Mouse (Mus musculus) embryonic facial prominence, embryonic 15.5 days (tissue): ENCODE data around the gene B4galt7. TPM values are rescaled to one million over a fixed set of nuclear protein-coding genes. Genes with fewer than 3 reads are reported as not detected.
A peak's percentile ranks its signal among the peaks of the same experiment; 100 is the strongest.
"Not testable (repeated sequence)": the region's sequence is repeated elsewhere in the genome, so short reads cannot be mapped to it uniquely, and the experiment has no call there.

Experiments used
- ATAC-seq: fragments of 200-750 bp; cut with Nextera tagmentation; 2 replicates; pipeline ENCODE4 v1.8.0; 2017; ENCODE audit warnings: low read depth, moderate TSS enrichment; ENCODE audit not compliant: insufficient number of reproducible peaks, low FRiP score, low TSS enrichment
- H3K27ac ChIP-seq: fragments of 300-500 bp; sonication (generic); replicated peaks from 2 replicates; pipeline ENCODE4 v1.5.1; 2015; ENCODE audit warnings: mild to moderate bottlenecking, inconsistent platforms
- H3K27me3 ChIP-seq: fragments of 300-500 bp; sonication (generic); 2 replicates; pipeline ENCODE4 v1.6.1; 2015; ENCODE audit warnings: inconsistent platforms
- H3K36me3 ChIP-seq: fragments of 300-500 bp; sonication (generic); 2 replicates; pipeline ENCODE4 v1.6.1; 2015; ENCODE audit warnings: mild to moderate bottlenecking, inconsistent platforms
- H3K4me1 ChIP-seq: fragments of 300-500 bp; sonication (generic); 2 replicates; pipeline ENCODE4 v1.6.1; 2015; ENCODE audit warnings: inconsistent platforms
- H3K4me2 ChIP-seq: fragments of 300-500 bp; sonication (generic); replicated peaks from 2 replicates; pipeline ENCODE4 v1.6.1; 2015; ENCODE audit warnings: mild to moderate bottlenecking, inconsistent platforms
- H3K4me3 ChIP-seq: fragments of 300-500 bp; sonication (generic); replicated peaks from 2 replicates; pipeline ENCODE4 v1.5.1; 2015; ENCODE audit warnings: mild to moderate bottlenecking, inconsistent platforms
- H3K9ac ChIP-seq: fragments of 300-500 bp; sonication (generic); 2 replicates; pipeline ENCODE4 v1.6.1; 2015; ENCODE audit warnings: inconsistent platforms
- H3K9me3 ChIP-seq: fragments of 300-500 bp; sonication (generic); replicated peaks from 2 replicates; pipeline ENCODE4 v1.6.1; 2016; ENCODE audit warnings: inconsistent platforms
- WGBS: fragments of 180-500 bp; shearing (Covaris S2); methylation state at CpG from one replicate; pipeline ENCODE4 v1.1.7; 2015; 5-methylcytosine and 5-hydroxymethylcytosine counted together
- polyA plus RNA-seq: library from polyadenylated mRNA; unstranded; fragments of >200 nt; fragmentation: Nextera tagmentation; extraction: Ambion mirVana; gene quantifications from 2 replicates; pipeline ENCODE4 v1.2.1, GENCODE M21; 2015

The B4galt7 gene
- polyA plus RNA-seq, 1 experiment from 2014 or later = 32.3 TPM

GRCm38 (mm10) chr13:55634639-55635127 is 35.0 kb downstream of the B4galt7 start, which contains the start of gene Ddx46:
TSS of gene Ddx46 (plus strand) at chr13:55635027.
- Histone ChIP-seq H3K4me1 (peaks cover 17% of the 10 kb centered on the region), H3K4me3 (peak within 1 kb of the TSS; percentile 97), H3K36me3 (peaks cover 34% of the 10 kb centered on the region), H3K27me3 (no peaks in the 10 kb centered on the region), H3K9me3 (no peaks in the 10 kb centered on the region), H3K27ac (no peak within 1 kb of the TSS), H3K4me2 (peak within 1 kb of the TSS; percentile 76), H3K9ac (peak within 1 kb of the TSS; percentile 82)
- WGBS = 5% methylated on average over 30 of the region's 30 CpGs
- peak; percentile 88 for ATAC-seq

GRCm38 (mm10) chr13:55635146-55635571 is 35.5 kb downstream of the B4galt7 start:
- Histone ChIP-seq H3K27me3 (no peaks in the 10 kb centered on the region), H3K9ac (peak overlapping the region; percentile 82), H3K9me3 (no peaks in the 10 kb centered on the region), H3K4me3 (peak overlapping the region; percentile 97), H3K4me2 (peak overlapping the region; percentile 76), H3K27ac (no peak overlapping the region), H3K4me1 (peaks cover 17% of the 10 kb centered on the region), H3K36me3 (peaks cover 38% of the 10 kb centered on the region)
- ATAC-seq = peak; percentile 61; the same call in 1 of the 2 replicates
- under 1% methylated on average over 40 of the region's 40 CpGs for WGBS

DNA sequence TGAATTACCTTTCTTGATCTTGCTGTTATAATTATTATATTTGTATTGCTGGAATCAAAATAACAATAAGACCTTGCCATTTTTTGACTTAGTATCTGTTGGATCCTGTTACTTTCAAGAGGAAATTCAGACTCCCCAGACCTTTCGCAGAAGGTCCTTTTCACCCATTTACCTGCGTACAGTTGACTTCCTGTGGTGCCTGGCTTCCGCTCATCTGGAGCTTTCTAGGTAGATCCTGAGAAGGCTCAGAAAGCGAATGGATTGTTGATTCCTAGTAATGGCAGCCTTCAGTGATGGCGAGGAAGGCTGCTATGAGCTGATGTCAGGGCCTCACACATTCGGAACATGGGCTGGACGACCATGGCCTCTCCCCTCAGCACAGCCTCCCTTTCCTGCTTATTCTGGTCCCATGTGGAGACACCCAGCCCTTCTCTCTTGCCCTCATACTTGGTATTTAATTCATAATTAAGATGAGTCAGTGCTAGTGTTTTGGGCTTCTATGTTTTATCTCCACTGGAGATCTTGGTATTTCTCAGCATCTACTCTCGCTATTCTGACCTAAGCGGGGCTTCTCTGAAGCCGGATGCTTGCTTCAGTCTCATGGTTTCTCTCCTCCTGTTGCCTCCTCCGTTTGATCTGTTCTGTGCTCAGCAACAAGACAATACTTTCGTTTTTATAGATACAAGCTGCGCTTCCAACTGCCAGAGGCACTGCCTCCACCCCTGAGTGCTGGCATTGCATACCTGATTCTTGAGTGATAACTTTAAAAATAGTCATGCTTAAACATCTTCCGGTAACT is 36.7 kb downstream of the B4galt7 start:
- WGBS = 88% methylated on average over 14 of the region's 14 CpGs
- Histone ChIP-seq H3K36me3 (peaks cover 39% of the 10 kb centered on the region), H3K9me3 (no peaks in the 10 kb centered on the region), H3K4me2 (peak overlapping the region; percentile 76), H3K27ac (no peak overlapping the region), H3K27me3 (no peaks in the 10 kb centered on the region), H3K4me3 (peak overlapping the region; percentile 97; the same call in 1 of the 2 replicates), H3K9ac (no peak overlapping the region), H3K4me1 (peaks cover 17% of the 10 kb centered on the region)
- ATAC-seq = no peak

DNA sequence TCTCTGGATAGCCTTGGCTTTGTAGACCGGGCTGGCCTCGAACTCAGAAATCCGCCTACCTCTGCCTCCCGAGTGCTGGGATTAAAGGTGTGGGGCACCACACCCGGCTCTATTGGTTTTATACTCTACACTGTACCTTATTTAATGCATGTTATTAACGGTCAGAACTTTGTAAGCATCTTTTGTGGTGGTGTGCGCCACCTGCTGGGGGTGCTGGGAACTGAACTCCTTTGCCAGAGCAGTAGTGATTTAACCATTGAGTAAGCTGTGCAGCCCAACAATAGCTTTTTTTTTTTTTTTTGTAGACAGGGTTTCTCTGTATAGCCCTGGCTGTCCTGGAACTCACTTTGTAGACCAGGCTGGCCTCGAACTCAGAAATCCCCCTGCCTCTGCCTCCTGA is 40.8 kb downstream of the B4galt7 start:
- not testable (repeated sequence) for H3K4me3 ChIP-seq, H3K27me3 ChIP-seq, H3K9ac ChIP-seq, H3K4me2 ChIP-seq, ATAC-seq, H3K27ac ChIP-seq, H3K9me3 ChIP-seq
- H3K36me3 ChIP-seq = peaks cover 40% of the 10 kb centered on the region
- peaks cover 10% of the 10 kb centered on the region for H3K4me1 ChIP-seq
- 43% methylated on average over 8 of the region's 8 CpGs for WGBS

GRCm38 (mm10) chr13:55644525-55644924 is 44.8 kb downstream of the B4galt7 start:
- H3K27ac ChIP-seq = no peak overlapping the region
- H3K4me2 ChIP-seq = no peak overlapping the region
- 91% methylated on average over 2 of the region's 2 CpGs for WGBS
- no peaks in the 10 kb centered on the region for H3K27me3 ChIP-seq
- no peak overlapping the region for H3K9ac ChIP-seq
- no peak overlapping the region for H3K4me3 ChIP-seq
- no peaks in the 10 kb centered on the region for H3K9me3 ChIP-seq
- no peaks in the 10 kb centered on the region for H3K4me1 ChIP-seq
- peaks cover 73% of the 10 kb centered on the region for H3K36me3 ChIP-seq
- no peak for ATAC-seq

DNA sequence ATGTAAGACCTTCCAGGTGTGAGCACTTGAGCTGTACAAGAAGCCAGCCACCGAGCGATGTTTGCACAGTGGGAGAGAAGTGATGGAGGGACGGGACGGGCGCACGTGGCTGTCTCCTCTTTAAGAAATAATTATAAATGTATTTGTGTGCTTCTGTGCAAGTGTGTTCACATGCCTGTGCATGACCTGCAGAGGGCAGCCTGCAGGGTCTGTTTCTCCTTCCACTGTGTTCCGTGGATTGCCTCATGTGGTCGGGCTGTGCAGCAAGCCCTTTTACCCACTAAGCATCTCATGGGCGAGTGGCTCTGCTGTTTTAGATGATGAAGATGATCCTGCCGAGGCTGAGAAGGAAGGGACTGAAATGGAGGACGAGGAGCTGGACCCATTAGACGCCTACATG is 50.4 kb downstream of the B4galt7 start:
- 87% methylated on average over 12 of the region's 12 CpGs for WGBS
- Histone ChIP-seq H3K36me3 (peaks cover 98% of the 10 kb centered on the region), H3K4me1 (no peaks in the 10 kb centered on the region), H3K4me2 (no peak overlapping the region), H3K27me3 (no peaks in the 10 kb centered on the region), H3K9ac (no peak overlapping the region), H3K9me3 (no peaks in the 10 kb centered on the region), H3K27ac (no peak overlapping the region), H3K4me3 (no peak overlapping the region)
- no peak for ATAC-seq

- H3K4me2 ChIP-seq = no peak overlapping the region
- peaks cover 98% of the 10 kb centered on the region for H3K36me3 ChIP-seq
- no peaks in the 10 kb centered on the region for H3K9me3 ChIP-seq
- 90% methylated on average over 6 of the region's 6 CpGs for WGBS
- H3K4me3 ChIP-seq = no peak overlapping the region
- ATAC-seq = no peak
- H3K27ac ChIP-seq = no peak overlapping the region
- no peaks in the 10 kb centered on the region for H3K27me3 ChIP-seq
- H3K9ac ChIP-seq = no peak overlapping the region
- H3K4me1 ChIP-seq = no peaks in the 10 kb centered on the region
Measured at GRCm38 (mm10) chr13:55650980-55651379, 51.3 kb downstream of the B4galt7 start.

Other genes starting within 250 kb of the B4galt7 start
- gene Lman2, start 237.1 kb upstream of the B4galt7 start, polyA plus RNA-seq = 100.0 and 110 TPM in 2 replicates
- 2.1 and 2.5 TPM in 2 replicates for gene Rgs14, start 230.2 kb upstream of the B4galt7 start, polyA plus RNA-seq
- 0.11 TPM in 1 of 2 replicates, not detected in the other for gene Slc34a1, start 201.7 kb upstream of the B4galt7 start, polyA plus RNA-seq
- gene Pfn3, start 184.7 kb upstream of the B4galt7 start, polyA plus RNA-seq = not detected in 2 replicates
- gene F12, start 173.1 kb upstream of the B4galt7 start, polyA plus RNA-seq = 0.16 TPM in 1 of 2 replicates, not detected in the other
- 43.8 and 45.1 TPM in 2 replicates for gene Grk6, start 154.8 kb upstream of the B4galt7 start, polyA plus RNA-seq
- 1.5 TPM in 2 replicates for gene Prr7, start 135.6 kb upstream of the B4galt7 start, polyA plus RNA-seq
- gene Dbn1, start 111.8 kb upstream of the B4galt7 start, polyA plus RNA-seq = 190 and 193 TPM in 2 replicates
- 165 and 180 TPM in 2 replicates for gene Pdlim7, start 86.2 kb upstream of the B4galt7 start, polyA plus RNA-seq
- 5.5 and 6.3 TPM in 2 replicates for gene Dok3, start 70.6 kb upstream of the B4galt7 start, polyA plus RNA-seq
- 61.4 and 66.2 TPM in 2 replicates for gene Ddx41, start 63.2 kb upstream of the B4galt7 start, polyA plus RNA-seq
- 43.4 and 46.0 TPM in 2 replicates for gene Fam193b, start 28.8 kb upstream of the B4galt7 start, polyA plus RNA-seq
- 163 and 178 TPM in 2 replicates for gene Tmed9, start 26.2 kb upstream of the B4galt7 start, polyA plus RNA-seq
- gene Caml, start 23.1 kb downstream of the B4galt7 start, polyA plus RNA-seq = 59.7 and 64.7 TPM in 2 replicates
- gene Ddx46, start 35.1 kb downstream of the B4galt7 start, polyA plus RNA-seq = 31.0 and 32.1 TPM in 2 replicates
- gene B230219D22Rik, start 93.2 kb downstream of the B4galt7 start, polyA plus RNA-seq = 59.5 and 60.3 TPM in 2 replicates
- gene Txndc15, start 114.8 kb downstream of the B4galt7 start, polyA plus RNA-seq = 98.3 and 105 TPM in 2 replicates
- 50.3 and 53.0 TPM in 2 replicates for gene Pcbd2, start 127.5 kb downstream of the B4galt7 start, polyA plus RNA-seq
- gene Catsper3, start 184.7 kb downstream of the B4galt7 start, polyA plus RNA-seq = 0.17 TPM in 1 of 2 replicates, not detected in the other
- gene Pitx1, start 236.3 kb downstream of the B4galt7 start, polyA plus RNA-seq = 45.9 and 46.9 TPM in 2 replicates